Mouse (Mus musculus) cerebellum, postnatal 14 days (tissue): ENCODE measurements around the gene Lrrc55.
"Not testable (repeated sequence)": the region's sequence is repeated elsewhere in the genome, so short reads cannot be mapped to it uniquely, and the experiment has no call there.

Experiments used
- DNase-seq, 2 experiments: peaks; one replicate each; pipeline ENCODE4 v3.0.0; 2021; ENCODE audit warnings: mixed read lengths in 2 of 2

Gene Lrrc55

GRCm38 (mm10) chr2:85196901-85197300 lies at the start of gene Lrrc55:
Gene Lrrc55 (minus strand): TSS chr2:85197197.
- DNase-seq: no peak

- DNase-seq: peak; percentile 90 to 92
These were observed 49.6 kb upstream of the Lrrc55 start for GRCm38 (mm10) chr2:85246506-85247082.

GRCm38 (mm10) chr2:85245737-85246136 lies 48.7 kb upstream of the Lrrc55 start:
- DNase-seq: no peak

GRCm38 (mm10) chr2:85238068-85238667 lies 41.2 kb upstream of the Lrrc55 start:
- peak in 1 of 2 experiments; percentile 20 for DNase-seq

- not testable (repeated sequence) for DNase-seq
These were observed 40.2 kb upstream of the Lrrc55 start for GRCm38 (mm10) chr2:85237231-85237630.

GRCm38 (mm10) chr2:85230771-85231511 lies 33.9 kb upstream of the Lrrc55 start:
- DNase-seq: no peak

- DNase-seq: peak in 1 of 2 experiments; percentile 43
These were observed 32.6 kb upstream of the Lrrc55 start for GRCm38 (mm10) chr2:85229606-85230005.

GRCm38 (mm10) chr2:85227816-85228335 lies 30.9 kb upstream of the Lrrc55 start:
- DNase-seq: peak; percentile 31 to 49

- DNase-seq: no peak
These were observed 27.5 kb upstream of the Lrrc55 start for GRCm38 (mm10) chr2:85224221-85225179.

- no peak for DNase-seq
These were observed 19.6 kb upstream of the Lrrc55 start for GRCm38 (mm10) chr2:85216606-85217005.

- peak; percentile 89 to 93 for DNase-seq
These were observed 16.7 kb upstream of the Lrrc55 start for GRCm38 (mm10) chr2:85213746-85214145.

- peak; percentile 38 to 45 for DNase-seq
These were observed 12.3 kb upstream of the Lrrc55 start for GRCm38 (mm10) chr2:85209301-85209700.

GRCm38 (mm10) chr2:85205170-85205569 lies 8.2 kb upstream of the Lrrc55 start:
- DNase-seq: no peak

GRCm38 (mm10) chr2:85198011-85198965 lies 1.3 kb upstream of the Lrrc55 start:
- peak; percentile 60 to 71 for DNase-seq

GRCm38 (mm10) chr2:85194566-85194965 lies 2.4 kb downstream of the Lrrc55 start:
- DNase-seq: no peak

- no peak for DNase-seq
These were observed 9.3 kb downstream of the Lrrc55 start for GRCm38 (mm10) chr2:85187582-85188151.

- no peak for DNase-seq
These were observed 18.7 kb downstream of the Lrrc55 start for GRCm38 (mm10) chr2:85178139-85178800.

GRCm38 (mm10) chr2:85173545-85173944 lies 23.5 kb downstream of the Lrrc55 start:
- DNase-seq: peak; percentile 63 to 79

- DNase-seq: no peak
These were observed 24.3 kb downstream of the Lrrc55 start for GRCm38 (mm10) chr2:85172763-85173103.

GRCm38 (mm10) chr2:85172071-85172762 lies 24.8 kb downstream of the Lrrc55 start:
- DNase-seq: no peak
